9 mouse cellular contexts compared by ENCODE assay signal in genomic region chr16:20620751-20621190, GRCm38 (mm10). TPM values are rescaled to one million over a fixed set of nuclear protein-coding genes. Genes with fewer than 3 reads are reported as not detected.
A peak's percentile ranks its signal among the peaks of the same experiment; 100 is the strongest.
DNase-seq lines count a peak whose midpoint lies in the region; ATAC-seq lines count a peak whose summit lies in the region.
"Had no signal": no experiment of that assay in that cellular context is flagged by ENCODE, and none has a peak within 500 bp of the region (broad histone marks: within the 10 kb centered on the region; RNA-seq: fewer than 3 reads in every experiment).

No protein-coding gene starts in this region.

- H3K9me3 ChIP-seq in erythroblast, embryonic 14.5 days (ENCODE audit: control insufficient read depth, low read length) = peaks cover 12% of the 10 kb centered on the region; the same call in 1 of the 2 replicates
- H3K9me3 ChIP-seq in hindbrain, embryonic 12.5 days (replicated peaks) = no peaks in the 10 kb centered on the region
- H3K9me3 ChIP-seq in midbrain, embryonic 14.5 days (ENCODE audit: control insufficient read depth, low read length) = no peaks in the 10 kb centered on the region

- under 1% methylated on average over 32 of the region's 32 CpGs for WGBS in hindbrain, embryonic 12.5 days
- WGBS in midbrain, embryonic 14.5 days = under 1% methylated on average over 32 of the region's 32 CpGs

- H3K4me1 ChIP-seq in erythroblast, embryonic 14.5 days (ENCODE audit: control insufficient read depth) = peaks cover 27% of the 10 kb centered on the region
- H3K4me1 ChIP-seq in hindbrain, embryonic 12.5 days = peaks cover 25% of the 10 kb centered on the region
- H3K4me1 ChIP-seq in midbrain, embryonic 14.5 days (ENCODE audit: control insufficient read depth, insufficient read depth, low read length) = peaks cover 24% of the 10 kb centered on the region

- DNase-seq in right cerebral cortex, postnatal 14 days = peak; percentile 24
- no peak for DNase-seq in right cerebral cortex, adult 18-20 months
- no peak for DNase-seq in midbrain, embryonic 14.5 days
- DNase-seq in cerebellum, adult 9-10 months = no peak

- peak overlapping the region; percentile 95 for H3K4me2 ChIP-seq in hindbrain, embryonic 12.5 days (replicated peaks)
- H3K4me2 ChIP-seq in midbrain, embryonic 14.5 days (ENCODE audit: low read length) = peak overlapping the region; percentile 89

- peaks cover 83% of the 10 kb centered on the region for H3K27me3 ChIP-seq in erythroblast, embryonic 14.5 days (ENCODE audit: control insufficient read depth)
- peaks cover 10% of the 10 kb centered on the region for H3K27me3 ChIP-seq in hindbrain, embryonic 12.5 days
- H3K27me3 ChIP-seq in midbrain, embryonic 14.5 days (ENCODE audit: control insufficient read depth, insufficient read depth, low read length) = no peaks in the 10 kb centered on the region

- H3K9ac ChIP-seq in hindbrain, embryonic 12.5 days = peak overlapping the region; percentile 89
- peak overlapping the region; percentile 83 for H3K9ac ChIP-seq in midbrain, embryonic 14.5 days (replicated peaks; ENCODE audit: low read length)

- no peak for ATAC-seq in erythroblast, adult 5-6 weeks (replicated peaks; ENCODE audit: low FRiP score, poor library complexity, severe bottlenecking)
- peak; percentile 32 for ATAC-seq in hindbrain, embryonic 12.5 days (ENCODE audit: low FRiP score)
- ATAC-seq in midbrain, embryonic 14.5 days (ENCODE audit: low FRiP score, low TSS enrichment) = peak; percentile 24; the same call in 1 of the 2 replicates
- no peak for ATAC-seq in megakaryocyte-erythroid progenitor cell, adult 5-6 weeks (replicated peaks; ENCODE audit: low FRiP score, low TSS enrichment, poor library complexity, severe bottlenecking)

- no peaks in the 10 kb centered on the region for H3K36me3 ChIP-seq in erythroblast, embryonic 14.5 days (ENCODE audit: control insufficient read depth)
- H3K36me3 ChIP-seq in hindbrain, embryonic 12.5 days = no peaks in the 10 kb centered on the region
- H3K36me3 ChIP-seq in midbrain, embryonic 14.5 days (ENCODE audit: control insufficient read depth, insufficient read depth, low read length) = 0 out of 2 replicates have a peak, but pooled peaks cover 1% of the 10 kb centered on the region

- peak overlapping the region; percentile 69 for H3K4me3 ChIP-seq in erythroblast, embryonic 14.5 days (replicated peaks)
- H3K4me3 ChIP-seq in hindbrain, embryonic 12.5 days = peak overlapping the region; percentile 82
- peak overlapping the region; percentile 82 for H3K4me3 ChIP-seq in midbrain, embryonic 14.5 days (replicated peaks; ENCODE audit: low read depth, low read length)

- peak overlapping the region; percentile 93 for H3K27ac ChIP-seq in hindbrain, embryonic 12.5 days
- peak overlapping the region; percentile 93 for H3K27ac ChIP-seq in midbrain, embryonic 14.5 days (replicated peaks; ENCODE audit: low read depth, low read length)

RNA-seq across cellular contexts. Expression of gene Camk2n2, which starts 0.3 kb away (rescaled TPM):
- polyA plus RNA-seq in erythroblast, embryonic 14.5 days (2012) = not detected in 2 replicates
- total RNA-seq in erythroblast, adult 5-6 weeks (2015; ENCODE audit: low replicate concordance) = not detected in 2 replicates
- 0.94 TPM in 1 of 2 replicates, not detected in the other for total RNA-seq in erythroblast, adult 5-6 weeks (2017; ENCODE audit: low replicate concordance)
- 9.1 TPM in 2 replicates for polyA plus RNA-seq in hindbrain, embryonic 12.5 days (2016; fragmentation: Nextera tagmentation; extraction: Ambion mirVana)
- 35.6 and 54.4 TPM in 2 replicates for polyA plus RNA-seq in midbrain, embryonic 14.5 days (2014; fragmentation: Nextera tagmentation; extraction: Ambion mirVana)
- total RNA-seq in megakaryocyte-erythroid progenitor cell, adult 5-6 weeks (2014; fragmentation: Nextera tagmentation) = not detected in 2 replicates
- total RNA-seq in megakaryocyte-erythroid progenitor cell, adult 5-6 weeks (2017) = not detected in 2 replicates

RNA-seq across cellular contexts. Expression of gene Ece2, which starts 8.9 kb away (rescaled TPM):
- polyA plus RNA-seq in erythroblast, embryonic 14.5 days (2012) = not detected in 2 replicates
- total RNA-seq in erythroblast, adult 5-6 weeks (2015; ENCODE audit: low replicate concordance) = not detected in 2 replicates
- total RNA-seq in erythroblast, adult 5-6 weeks (2017; ENCODE audit: low replicate concordance) = not detected in 2 replicates
- 7.7 and 10.2 TPM in 2 replicates for polyA plus RNA-seq in hindbrain, embryonic 12.5 days (2016; fragmentation: Nextera tagmentation; extraction: Ambion mirVana)
- polyA plus RNA-seq in midbrain, embryonic 14.5 days (2014; fragmentation: Nextera tagmentation; extraction: Ambion mirVana) = 8.5 and 11.9 TPM in 2 replicates
- total RNA-seq in megakaryocyte-erythroid progenitor cell, adult 5-6 weeks (2014; fragmentation: Nextera tagmentation) = not detected in 2 replicates
- total RNA-seq in megakaryocyte-erythroid progenitor cell, adult 5-6 weeks (2017) = not detected in 2 replicates

RNA-seq across cellular contexts. Expression of gene Alg3, which starts 9.2 kb away (rescaled TPM):
- 1.2 and 1.4 TPM in 2 replicates for polyA plus RNA-seq in erythroblast, embryonic 14.5 days (2012)
- total RNA-seq in erythroblast, adult 5-6 weeks (2015; ENCODE audit: low replicate concordance) = 7.7 and 22.7 TPM in 2 replicates
- 1.4 TPM in 1 of 2 replicates, not detected in the other for total RNA-seq in erythroblast, adult 5-6 weeks (2017; ENCODE audit: low replicate concordance)
- polyA plus RNA-seq in hindbrain, embryonic 12.5 days (2016; fragmentation: Nextera tagmentation; extraction: Ambion mirVana) = 40.0 and 42.6 TPM in 2 replicates
- 43.4 and 46.3 TPM in 2 replicates for polyA plus RNA-seq in midbrain, embryonic 14.5 days (2014; fragmentation: Nextera tagmentation; extraction: Ambion mirVana)
- 28.7 and 36.6 TPM in 2 replicates for total RNA-seq in megakaryocyte-erythroid progenitor cell, adult 5-6 weeks (2014; fragmentation: Nextera tagmentation)
- total RNA-seq in megakaryocyte-erythroid progenitor cell, adult 5-6 weeks (2017) = 24.3 and 33.1 TPM in 2 replicates

RNA-seq across cellular contexts. Expression of gene Gm49333, which starts 9.4 kb away (rescaled TPM):
- polyA plus RNA-seq in erythroblast, embryonic 14.5 days (2012) = not detected in 2 replicates
- total RNA-seq in erythroblast, adult 5-6 weeks (2015; ENCODE audit: low replicate concordance) = not detected in 2 replicates
- total RNA-seq in erythroblast, adult 5-6 weeks (2017; ENCODE audit: low replicate concordance) = not detected in 2 replicates
- polyA plus RNA-seq in hindbrain, embryonic 12.5 days (2016; fragmentation: Nextera tagmentation; extraction: Ambion mirVana) = 0.20 TPM in 1 of 2 replicates, not detected in the other
- polyA plus RNA-seq in midbrain, embryonic 14.5 days (2014; fragmentation: Nextera tagmentation; extraction: Ambion mirVana) = not detected in 2 replicates
- total RNA-seq in megakaryocyte-erythroid progenitor cell, adult 5-6 weeks (2014; fragmentation: Nextera tagmentation) = not detected in 2 replicates
- not detected in 2 replicates for total RNA-seq in megakaryocyte-erythroid progenitor cell, adult 5-6 weeks (2017)
- total RNA-seq: heart, adult 18-20 months had no signal

RNA-seq across cellular contexts. Expression of gene Eef1akmt4, which starts 9.4 kb away (rescaled TPM):
- 0.24 and 0.43 TPM in 2 replicates for polyA plus RNA-seq in erythroblast, embryonic 14.5 days (2012)
- total RNA-seq in erythroblast, adult 5-6 weeks (2015; ENCODE audit: low replicate concordance) = 8.2 and 10.6 TPM in 2 replicates
- 0.60 and 0.98 TPM in 2 replicates for total RNA-seq in erythroblast, adult 5-6 weeks (2017; ENCODE audit: low replicate concordance)
- 16.6 and 20.1 TPM in 2 replicates for polyA plus RNA-seq in hindbrain, embryonic 12.5 days (2016; fragmentation: Nextera tagmentation; extraction: Ambion mirVana)
- 10.5 and 12.0 TPM in 2 replicates for polyA plus RNA-seq in midbrain, embryonic 14.5 days (2014; fragmentation: Nextera tagmentation; extraction: Ambion mirVana)
- total RNA-seq in megakaryocyte-erythroid progenitor cell, adult 5-6 weeks (2014; fragmentation: Nextera tagmentation) = 13.3 and 32.7 TPM in 2 replicates
- 5.4 and 6.5 TPM in 2 replicates for total RNA-seq in megakaryocyte-erythroid progenitor cell, adult 5-6 weeks (2017)

Comparison
In these comparisons a context has a peak if more than half of its experiments do, and no peak if none do; other contexts are left out.
1. ATAC-seq: peak in hindbrain, embryonic 12.5 days (single experiment) and midbrain, embryonic 14.5 days (single experiment); none in erythroblast, adult 5-6 weeks (single experiment) and megakaryocyte-erythroid progenitor cell, adult 5-6 weeks (single experiment).
2. RNA of gene Alg3, which starts 9.2 kb away (polyA plus RNA-seq): 43.4 to 46.3 TPM in midbrain, embryonic 14.5 days and 40.0 to 42.6 TPM in hindbrain, embryonic 12.5 days; 1.2 to 1.4 TPM in erythroblast, embryonic 14.5 days; every median in the first group is over 10 times any median in the second.
3. Peak in every context shown above with its lines, with median percentiles within 50 percentile points of each other: H3K4me3 ChIP-seq.